Mouse (Mus musculus) ovary, postnatal 10 days (tissue): ENCODE results near the gene Pou2f3.

Experiments used
- DNase-seq: peaks from one replicate; pipeline ENCODE4 v3.0.0; 2022; ENCODE audit warnings: low spot score

The Pou2f3 gene

DNA sequence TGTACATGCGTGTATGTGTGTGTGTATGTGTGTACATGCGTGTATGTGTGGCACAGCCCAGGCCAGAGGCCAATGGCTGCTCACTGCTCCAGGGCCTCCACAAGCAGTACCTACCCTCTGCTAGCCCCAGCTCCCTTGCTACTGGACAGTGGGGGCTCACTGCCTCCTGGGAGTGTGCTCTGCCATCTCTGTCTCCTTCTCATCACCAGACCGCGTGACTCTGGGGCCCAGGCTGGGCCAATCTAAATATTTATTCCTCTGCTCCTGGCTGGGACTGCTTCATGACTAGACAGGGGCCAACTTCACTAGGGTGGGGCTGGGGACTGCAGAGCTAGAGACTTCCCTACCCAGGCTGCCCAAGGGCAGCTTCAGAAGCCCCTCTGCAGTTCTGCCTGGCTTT is 21.6 kb upstream of the Pou2f3 start:
- no peak for DNase-seq

DNA sequence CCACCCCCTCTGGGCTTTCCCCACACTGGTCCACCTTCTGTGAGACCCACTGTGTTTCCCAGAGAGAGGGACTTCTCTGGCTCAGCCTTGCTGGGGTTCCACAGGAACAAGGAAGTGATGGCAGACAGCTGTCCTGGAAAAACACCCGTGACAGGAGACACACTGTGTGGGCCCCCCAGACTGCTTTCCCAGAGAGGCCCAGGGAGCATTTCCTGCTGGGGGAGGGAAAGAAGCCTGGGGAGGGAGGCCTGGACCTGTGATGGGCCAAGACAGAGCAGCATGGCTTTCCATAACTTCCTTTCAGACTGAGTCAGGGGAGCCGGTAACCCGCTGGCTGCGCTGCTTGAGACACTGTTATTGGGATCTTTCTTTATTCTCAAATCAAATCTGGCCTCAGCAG is 20.7 kb upstream of the Pou2f3 start:
- no peak for DNase-seq

DNA sequence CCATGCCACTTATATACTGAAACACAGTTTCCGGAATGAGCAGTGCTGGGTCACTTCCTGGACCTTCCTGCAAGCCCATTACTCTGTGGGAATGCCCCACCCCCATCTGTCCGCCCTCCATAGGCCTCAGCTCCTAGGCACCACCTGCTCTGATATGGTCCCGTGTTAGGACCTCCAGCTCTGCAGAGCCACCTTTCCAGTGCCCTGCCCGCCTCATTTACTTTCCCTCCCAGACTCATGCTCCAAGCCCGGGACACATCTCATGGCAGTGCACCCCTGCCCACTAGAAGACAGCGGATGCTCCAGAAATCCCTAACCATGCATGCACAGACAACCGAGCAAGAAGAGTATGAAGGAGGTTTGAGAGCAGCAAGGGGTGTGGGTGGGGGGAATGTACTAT is 19.8 kb upstream of the Pou2f3 start:
- no peak for DNase-seq

DNA sequence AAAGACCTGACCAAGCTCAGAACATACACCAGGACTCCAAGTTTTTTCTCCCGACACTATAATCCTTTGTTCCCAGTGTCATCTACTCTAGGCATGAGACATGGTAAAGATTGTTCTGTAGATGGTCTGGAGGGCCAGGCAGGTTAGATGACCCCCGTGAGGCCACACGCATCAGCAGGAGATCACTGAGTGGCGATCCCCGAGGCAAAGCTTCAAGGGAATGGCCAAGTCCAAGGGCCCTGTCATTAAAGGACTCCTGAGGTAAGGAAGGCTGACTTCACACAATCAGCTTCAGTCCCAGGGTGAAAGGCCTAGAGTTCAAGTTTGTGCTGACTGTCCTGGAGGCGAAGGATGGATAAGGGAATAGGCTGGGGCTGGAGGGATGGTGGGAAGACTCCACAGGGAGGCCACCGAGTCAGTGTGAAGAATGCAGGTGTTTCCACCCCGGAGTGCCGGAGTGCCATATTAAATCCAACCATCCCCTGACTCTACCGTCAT is 19.3 kb upstream of the Pou2f3 start:
- no peak for DNase-seq

DNA sequence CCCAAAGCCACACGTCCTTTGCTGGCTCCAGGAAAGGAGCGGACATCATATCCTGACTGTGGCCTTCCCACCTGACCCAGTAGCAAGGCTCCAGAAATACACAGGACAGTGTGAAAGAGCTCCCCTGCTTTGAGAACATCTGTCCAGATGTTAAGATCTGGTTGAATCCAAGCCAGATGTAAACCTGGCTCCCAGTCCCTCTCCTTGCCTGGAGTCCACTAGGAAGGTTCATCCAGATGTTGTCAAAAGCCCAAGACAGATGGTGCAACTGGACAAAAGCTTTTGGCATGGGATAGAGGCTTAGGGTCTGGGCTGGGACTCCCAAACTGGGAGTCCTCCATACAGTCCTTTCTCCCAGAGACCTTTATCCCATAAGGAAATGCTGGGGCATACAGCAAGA is 18.6 kb upstream of the Pou2f3 start:
- no peak for DNase-seq

DNA sequence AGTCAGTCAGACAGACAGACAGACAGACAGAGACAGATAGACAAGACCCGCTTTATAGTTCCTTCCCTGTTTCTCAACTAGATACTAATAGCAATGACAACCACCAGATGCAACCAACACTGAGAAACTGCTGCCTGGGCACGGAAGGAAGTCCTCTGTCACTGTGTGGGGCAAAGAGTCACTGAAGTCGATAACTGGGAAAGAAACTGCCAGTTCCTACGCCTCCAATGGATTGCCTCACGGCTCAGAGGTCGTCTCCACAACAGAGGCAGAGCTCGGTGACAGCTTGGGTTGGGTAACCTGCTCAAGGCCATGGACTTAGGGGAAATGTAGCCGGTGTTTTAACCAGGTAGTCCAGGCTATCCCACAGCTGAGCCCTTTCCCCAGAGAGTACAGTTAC is 17.5 kb upstream of the Pou2f3 start:
- no peak for DNase-seq

DNA sequence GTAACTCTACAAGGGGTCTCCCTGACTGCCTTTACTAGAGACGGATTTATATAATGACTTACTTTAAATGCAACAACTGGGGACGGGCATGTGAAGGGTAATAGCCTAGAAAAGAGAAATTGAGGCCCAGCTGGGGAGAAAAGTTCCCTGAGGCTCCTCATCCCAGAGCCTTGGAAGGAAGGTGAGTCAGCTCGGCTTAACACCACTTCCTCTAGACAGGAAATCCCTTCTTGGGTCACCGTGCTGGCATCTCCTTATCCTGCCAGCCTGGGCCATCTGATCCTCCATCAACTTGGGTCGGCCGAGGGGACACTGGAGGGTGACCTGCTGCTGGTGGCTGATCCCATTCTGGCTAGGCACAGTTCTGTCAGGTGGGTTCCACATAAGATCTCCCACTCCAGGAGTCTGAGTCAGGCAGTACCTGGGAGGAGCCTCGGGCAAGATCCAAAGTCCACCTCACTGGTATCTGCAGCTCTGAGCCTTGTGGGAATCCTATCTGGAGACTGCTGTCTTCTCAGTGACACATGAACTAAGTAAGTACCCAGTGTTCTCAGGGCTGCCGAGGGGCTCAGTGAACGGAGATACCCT is 16.5 kb upstream of the Pou2f3 start:
- no peak for DNase-seq

DNA sequence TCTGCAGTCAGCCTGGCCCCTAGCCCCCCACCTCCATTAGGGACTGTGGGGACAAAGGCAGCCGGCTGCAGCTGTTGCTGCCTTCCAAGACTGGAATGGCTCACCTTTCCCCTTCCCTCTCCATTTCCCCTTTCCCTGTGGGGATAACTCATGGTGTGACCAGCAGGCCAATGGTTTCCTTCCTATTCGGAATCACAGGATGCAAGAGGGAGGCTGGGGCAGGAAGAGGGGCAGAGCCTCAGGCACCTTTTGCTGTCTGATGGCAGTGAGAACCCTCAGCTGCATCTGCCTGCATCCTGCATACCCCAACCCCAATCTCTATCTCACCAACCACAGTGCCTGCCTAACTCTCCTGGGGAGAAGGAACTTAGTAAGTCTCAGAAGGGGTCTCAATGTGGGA is 15.3 kb upstream of the Pou2f3 start:
- no peak for DNase-seq

DNA sequence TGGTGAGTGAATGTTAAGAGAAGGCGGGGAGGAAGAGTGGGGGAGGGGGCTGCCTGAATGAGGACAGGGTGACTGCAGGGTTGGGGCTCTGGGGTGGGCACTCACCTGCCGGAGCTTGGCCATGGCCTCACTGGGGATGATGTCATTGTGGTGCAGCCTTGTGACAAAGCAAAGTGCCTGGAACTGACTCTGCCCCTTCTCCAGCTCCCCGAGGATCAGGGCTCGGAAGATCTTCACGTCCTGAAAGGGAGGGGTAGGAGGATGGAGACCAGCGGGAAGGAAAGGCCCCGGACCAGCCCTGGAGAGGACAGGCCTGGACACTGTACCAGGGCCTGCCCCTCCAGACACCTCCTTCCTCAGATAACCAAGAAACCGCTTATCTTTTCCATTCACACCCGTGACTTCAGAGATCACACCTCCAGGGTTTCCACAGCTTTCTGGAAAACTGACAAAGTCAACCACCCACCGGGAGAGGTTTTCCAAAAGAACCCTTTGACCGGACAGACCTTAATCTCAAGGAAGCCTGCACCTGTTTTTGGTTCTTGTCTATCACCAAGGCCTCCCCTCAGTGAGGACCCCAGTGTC is 14.7 kb upstream of the Pou2f3 start:
- DNase-seq: no peak

DNA sequence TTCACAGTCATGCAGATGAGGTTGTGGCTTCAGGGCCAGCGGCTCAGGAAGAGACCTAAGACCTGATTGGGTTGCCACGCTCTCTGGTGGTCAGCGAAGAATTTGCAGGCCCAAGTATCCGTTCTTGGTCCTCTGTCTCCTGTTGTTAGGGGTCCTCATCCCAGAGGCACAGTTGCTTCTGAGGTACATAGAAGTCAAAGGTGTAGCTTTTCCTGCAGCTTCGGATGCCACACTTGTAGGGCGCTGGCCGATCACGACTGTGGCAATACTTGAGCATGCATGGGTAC is 12.2 kb upstream of the Pou2f3 start:
- DNase-seq: no peak

DNA sequence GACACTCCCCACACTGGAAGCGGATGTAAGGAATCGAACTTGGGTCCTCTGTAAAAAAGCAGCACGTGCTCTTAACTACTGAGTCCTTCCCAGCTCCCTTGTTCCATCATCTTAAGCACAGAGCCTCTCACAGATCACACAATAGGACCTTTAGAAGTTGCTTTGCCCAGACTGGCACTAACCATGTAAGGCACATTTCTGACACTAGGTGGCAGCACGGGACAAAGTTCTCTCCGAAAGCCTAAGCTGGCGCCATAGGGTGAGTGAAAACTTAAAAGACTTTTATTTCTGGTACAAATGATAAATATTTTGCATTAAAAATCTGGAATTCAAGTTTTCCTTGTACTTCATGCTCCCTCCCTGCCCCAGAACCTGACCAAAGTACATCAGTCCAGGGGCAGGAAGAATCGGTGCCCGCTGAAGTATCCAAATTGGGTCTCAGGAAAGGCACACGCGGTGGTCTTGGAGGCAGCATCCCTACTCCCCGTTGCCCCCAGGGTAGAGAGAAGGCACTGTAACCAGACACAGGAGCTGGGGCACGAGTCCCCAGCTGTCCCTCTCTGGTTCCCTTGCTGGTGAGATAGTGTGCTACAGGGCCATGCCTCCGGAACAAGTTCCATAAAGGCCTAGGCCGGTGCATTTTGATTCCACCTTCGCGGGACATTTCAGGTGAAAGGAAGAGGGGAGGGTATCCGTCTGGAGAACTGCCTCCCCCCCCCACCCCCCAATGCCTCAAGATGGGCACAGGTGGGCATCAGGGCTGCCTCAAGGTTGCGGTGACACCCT is 11.7 kb upstream of the Pou2f3 start:
- peak; percentile 79 for DNase-seq

DNA sequence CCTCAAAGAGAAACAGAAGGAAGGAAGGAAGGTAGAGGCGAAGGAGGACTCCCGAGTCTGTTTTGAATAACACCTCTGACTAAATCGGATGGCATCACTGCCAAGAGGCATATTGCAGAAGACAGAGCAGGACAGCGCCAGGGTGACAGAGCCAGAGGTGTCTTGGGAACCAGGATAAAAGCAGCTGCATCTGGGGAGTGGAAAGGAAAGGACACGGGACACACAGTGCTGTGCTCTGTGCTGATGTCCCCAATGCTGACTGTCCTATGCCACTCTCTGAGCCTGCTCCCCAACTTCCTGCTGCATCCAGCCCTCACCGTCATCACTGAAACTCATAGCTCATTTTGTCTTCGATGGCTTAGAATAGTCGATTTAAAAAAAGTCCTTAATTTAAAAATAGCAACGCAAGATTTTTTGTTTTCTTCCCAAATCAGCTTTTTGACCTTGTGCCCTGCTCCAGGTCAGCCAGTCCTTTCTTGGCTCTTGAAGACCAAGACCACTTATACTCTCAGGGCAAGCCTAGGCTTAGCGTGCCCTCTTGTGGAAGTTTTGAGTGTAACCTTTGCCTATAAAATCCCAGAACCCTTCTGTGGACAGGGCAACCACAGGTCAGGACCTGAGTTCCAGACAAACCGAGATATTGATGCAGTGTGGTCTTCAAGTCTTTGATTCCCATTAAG is 742 bp upstream of the Pou2f3 start:
- no peak for DNase-seq

DNA sequence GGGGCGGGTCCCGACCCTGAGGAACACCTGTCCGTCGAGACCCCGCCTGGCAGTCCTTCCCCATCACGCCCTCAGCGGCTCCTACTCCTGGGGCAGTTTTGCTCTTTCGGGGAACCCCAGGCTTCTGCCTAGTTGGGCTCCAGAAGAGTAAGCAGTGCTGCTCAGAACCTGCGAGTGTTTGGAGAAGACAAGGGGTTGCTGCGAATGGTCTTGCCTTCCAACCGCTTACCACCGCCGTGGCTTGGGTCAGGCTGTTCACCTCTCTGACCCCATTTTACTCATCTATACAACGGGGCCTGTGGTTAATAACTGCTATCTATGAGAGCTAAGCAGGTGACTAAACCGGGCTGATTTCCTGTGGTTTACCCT is 4.2 kb downstream of the Pou2f3 start:
- DNase-seq: no peak

DNA sequence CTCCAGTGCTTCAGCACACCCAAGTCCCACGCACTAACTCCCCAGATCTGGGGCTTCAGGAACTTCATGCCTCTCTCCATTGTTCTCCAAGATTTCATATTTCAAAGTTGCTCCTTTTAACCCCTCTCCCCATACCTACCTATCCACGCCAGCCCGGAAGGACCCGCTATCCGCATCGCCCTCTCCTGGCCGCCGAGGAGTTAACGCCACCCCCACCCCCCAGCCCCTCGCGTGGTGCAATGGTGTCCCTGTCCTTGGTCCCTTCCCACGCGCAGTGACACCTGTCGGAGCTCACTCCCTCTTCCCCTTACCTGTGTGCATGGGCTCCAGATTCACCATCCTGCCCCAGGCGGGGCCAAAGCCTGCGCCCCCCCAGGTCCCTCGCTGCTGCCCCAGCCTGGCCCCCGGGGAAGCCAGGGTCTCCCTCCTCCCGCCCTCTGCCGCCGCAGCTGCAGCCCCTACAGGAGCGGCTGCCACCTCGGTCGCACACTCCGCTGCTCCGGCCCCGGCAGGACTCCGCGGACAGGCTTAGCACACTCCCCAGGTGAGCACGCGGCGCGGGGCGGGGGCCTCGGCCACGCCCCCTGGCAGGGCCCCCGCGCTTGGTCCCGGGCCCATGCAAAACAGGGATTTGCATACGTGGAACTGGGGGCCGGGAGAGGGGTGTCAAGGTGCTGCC is 4.7 kb downstream of the Pou2f3 start:
- DNase-seq: no peak

DNA sequence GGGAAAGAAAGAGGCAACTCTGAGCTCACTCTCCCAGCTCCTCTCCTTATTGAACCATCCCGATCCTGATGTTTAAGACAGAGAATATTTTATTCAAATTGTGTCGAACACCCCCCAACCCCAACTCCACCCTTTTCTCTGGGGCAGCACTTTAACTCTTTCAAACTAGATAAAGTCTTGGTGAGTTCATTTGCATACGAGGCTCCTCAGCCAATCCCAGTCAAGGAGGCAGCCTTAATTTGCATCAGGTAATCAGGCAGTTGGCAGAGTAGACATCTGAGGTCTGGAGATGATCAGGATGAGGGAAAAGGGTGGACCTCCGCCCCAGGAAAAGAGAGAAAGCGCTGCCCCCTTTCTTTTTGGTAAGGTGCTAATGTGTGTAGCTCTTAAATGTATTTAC is 10.0 kb downstream of the Pou2f3 start:
- DNase-seq: no peak

DNA sequence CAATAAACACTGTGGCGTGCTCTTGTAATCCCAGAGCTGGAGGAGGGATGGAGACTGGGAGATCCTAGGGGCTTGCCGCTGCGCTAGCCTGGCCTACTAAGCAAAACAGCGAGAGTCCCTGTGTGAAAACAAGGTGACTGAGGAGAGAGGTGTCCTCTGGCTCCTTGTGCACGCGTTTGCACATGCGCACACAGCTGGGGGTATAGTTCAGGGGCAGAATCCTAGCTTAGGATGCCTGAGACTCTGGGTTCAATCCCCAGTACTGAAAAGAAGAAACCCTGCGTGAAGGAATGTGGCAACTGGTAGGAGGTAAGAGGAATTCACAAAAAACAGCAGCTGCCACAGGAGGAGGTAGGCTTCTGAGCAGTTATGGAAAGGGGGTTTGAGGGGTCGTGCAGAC is 16.2 kb downstream of the Pou2f3 start:
- DNase-seq: no peak

DNA sequence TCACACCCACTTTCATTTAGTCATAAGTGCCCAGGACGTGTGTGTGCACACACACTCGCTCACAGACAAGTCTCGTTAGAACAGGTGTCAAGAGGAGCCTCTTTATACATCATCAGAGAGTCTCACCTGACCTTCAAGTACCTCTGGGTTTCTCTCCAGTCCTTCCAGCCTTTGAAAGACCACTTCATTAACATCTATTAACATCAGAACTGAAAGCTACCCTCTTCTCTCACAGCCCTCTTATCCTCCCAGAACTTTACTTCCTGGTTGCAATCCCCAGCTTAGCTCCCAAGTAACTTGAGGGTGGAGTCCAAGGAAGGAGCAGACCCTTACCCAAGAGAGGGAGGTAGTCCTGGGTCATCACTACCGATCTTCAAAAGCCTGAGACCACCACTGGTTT is 18.6 kb downstream of the Pou2f3 start:
- DNase-seq: no peak

DNA sequence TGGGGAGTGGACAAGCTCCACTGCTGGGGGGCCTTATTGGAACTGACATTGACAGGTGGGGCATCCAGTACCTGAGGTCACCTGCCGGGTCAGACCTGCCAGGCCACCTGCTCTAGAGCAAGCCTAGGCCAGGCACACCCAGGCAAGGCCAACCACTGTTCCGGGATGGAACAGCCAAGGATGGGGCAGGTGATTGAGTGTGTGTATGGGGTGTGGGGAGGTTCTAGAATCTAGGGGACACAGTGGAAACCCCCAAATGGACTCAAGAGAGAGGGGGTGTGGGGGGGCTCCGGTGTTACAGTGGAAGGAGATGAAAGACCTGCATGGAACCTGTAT is 21.2 kb downstream of the Pou2f3 start:
- DNase-seq: no peak

DNA sequence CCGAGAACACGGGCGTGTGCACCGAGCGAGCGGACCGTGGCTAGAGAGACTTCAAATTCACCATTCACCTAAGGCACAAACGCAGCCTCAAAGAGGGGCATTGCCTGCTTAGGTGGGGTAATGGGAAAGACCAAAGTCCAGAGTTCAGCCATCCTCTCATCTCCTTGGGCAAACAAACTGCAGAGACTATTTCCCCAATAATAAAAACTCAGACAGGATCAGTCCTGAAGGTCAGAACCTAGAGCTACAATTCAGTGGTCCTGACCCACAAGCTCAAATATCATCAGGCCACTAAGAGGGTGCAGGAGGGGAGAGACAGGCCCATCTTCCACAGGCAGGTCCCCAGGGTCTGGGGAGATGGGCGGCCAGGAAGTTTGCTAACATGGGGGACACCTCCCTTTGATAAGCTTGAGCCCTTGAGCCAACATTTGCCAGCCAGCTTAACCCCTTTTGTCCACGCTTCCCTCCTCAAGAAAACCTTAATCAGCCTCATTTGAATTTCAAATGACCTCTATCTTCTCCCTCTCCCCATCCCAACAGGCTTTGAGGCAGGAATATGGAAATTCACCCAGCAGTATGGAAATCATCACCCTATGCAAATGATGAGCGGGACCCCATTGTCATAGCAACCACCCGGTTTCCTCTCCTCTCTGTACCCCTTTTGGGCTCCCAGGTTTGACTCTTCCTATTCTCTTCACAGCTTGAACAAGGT is 21.7 kb downstream of the Pou2f3 start:
- DNase-seq: no peak

DNA sequence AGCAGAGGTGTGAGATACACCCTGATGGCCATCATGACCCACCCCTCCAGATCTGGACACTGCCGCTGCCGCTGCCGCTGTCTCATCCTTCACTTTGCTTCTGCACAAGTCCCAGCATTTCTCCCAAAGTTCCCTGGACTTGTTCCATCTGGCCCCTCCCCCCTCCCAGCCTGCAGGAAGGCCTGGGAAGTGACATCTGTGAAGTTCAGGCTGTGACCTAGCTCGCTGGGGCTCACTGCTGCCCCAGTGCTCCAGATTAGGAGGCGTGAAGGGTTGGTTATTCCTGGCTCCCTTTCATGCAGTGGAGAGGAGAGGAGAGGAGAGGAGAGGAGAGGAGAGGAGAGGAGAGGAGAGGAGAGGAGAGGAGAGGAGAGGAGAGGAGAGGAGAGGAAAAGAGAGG is 30.6 kb downstream of the Pou2f3 start:
- no peak for DNase-seq

DNA sequence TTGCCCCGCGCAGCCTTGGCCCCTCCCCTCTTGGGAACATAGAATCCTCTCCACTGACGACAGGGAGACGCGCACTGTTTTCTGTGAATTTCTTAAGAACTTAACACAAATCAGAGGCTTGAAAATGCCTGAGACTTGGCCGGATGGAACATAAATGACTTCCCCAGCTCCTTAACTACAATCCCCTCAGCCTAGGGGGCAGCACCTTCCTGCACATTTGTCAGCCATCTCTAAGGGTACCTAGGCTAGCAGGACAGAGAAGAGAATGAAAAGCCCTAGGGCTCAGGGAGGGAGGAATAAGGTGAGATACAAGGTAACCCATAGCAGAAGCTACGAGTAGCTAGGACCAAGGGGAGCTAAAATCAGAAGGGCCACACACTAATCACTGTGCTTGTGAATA is 32.0 kb downstream of the Pou2f3 start:
- no peak for DNase-seq

DNA sequence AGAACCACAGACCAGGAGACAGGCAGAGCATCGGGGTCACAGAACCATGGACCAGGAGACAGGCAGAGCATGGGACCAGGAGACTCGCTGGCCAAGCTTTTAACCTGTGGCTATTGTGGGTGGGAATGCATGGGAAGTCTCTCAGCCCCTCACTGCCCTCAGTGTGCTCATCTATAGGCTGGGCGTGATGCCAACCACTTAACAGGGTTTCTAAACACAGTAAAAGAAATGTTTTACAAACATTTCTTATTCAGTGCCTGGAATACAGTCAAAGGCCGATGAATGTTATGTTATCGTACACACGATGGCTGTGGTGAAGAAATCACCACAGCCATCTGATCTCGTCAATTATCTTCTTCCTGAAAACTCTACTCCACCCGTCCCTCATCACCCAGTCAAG is 43.1 kb downstream of the Pou2f3 start:
- no peak for DNase-seq
